Mouse (Mus musculus): Measurements from ENCODE around the gene Slc2a1. TPM values are rescaled to one million over a fixed set of nuclear protein-coding genes. Genes with fewer than 3 reads are reported as not detected.

Slc2a1 gene
- polyA plus RNA-seq, 1 experiment = 42.5 TPM

DNA sequence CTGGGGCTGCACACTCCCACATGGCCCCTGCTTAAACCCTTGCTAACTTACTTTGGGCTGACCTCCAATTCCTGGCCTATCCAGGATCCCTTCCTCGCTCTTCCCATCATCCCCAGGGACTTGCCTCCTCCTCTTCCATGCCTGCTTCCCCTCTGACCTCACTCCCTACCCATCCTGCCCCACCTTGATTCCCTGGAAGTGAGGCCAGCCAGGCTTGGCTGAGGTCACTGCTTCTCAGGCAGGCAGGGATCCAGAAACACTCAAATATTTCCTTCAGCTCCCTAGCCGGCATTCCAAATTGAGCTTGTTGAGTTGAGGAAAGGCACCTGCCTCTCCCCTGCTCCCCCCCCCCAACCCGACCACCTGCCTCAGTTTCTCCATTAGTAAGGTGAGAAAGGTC is 12.1 kb upstream of the Slc2a1 start:
- TF ChIP-seq CTCF (IDR thresholded peaks at IDR 0.05; ENCODE audit: borderline replicate concordance, control insufficient read depth, extremely low read depth, insufficient read depth, low read length, poor library complexity) = no peak
- TF ChIP-seq POLR2A (IDR thresholded peaks at IDR 0.05; ENCODE audit: control insufficient read depth, extremely low read depth, insufficient read depth, low read length, poor library complexity) = no peak
- WGBS = 87% methylated on average over 3 of the region's 3 CpGs
- no peaks in the 10 kb centered on the region for H3K36me3 ChIP-seq (ENCODE audit: control insufficient read depth, insufficient read depth, low read length)
- H3K27me3 ChIP-seq (ENCODE audit: control insufficient read depth, insufficient read depth, low read length) = no peaks in the 10 kb centered on the region
- DNase-seq = no peak
- no peak overlapping the region for H3K4me3 ChIP-seq (ENCODE audit: control insufficient read depth, insufficient read depth, low read length)
- H3K4me1 ChIP-seq (replicated peaks; ENCODE audit: control insufficient read depth, insufficient read depth, low read length) = no peaks in the 10 kb centered on the region
- H3K27ac ChIP-seq (ENCODE audit: control insufficient read depth, insufficient read depth, low read length) = no peak overlapping the region

DNA sequence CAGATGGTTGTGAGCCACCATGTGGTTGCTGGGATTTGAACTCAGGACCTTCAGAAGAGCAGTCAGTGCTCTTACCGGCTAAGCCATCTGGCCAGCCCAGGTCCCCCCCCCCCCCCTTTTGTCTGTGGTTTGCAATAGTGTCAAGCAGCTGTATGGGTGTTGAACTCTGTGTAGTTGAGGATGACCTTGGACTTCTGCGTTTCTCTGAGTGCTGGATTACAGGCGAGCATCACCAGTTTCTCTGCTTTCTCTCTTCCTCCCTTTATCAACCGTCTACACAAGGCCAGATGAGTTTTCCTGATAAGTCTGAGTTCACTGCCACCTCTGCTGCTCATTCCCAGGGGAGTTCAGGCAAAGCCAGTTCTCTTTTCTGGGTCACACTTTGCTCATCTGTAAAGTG is 11.1 kb upstream of the Slc2a1 start:
- Histone ChIP-seq H3K27me3 (ENCODE audit: control insufficient read depth, insufficient read depth, low read length) (no peaks in the 10 kb centered on the region), H3K4me1 (replicated peaks; ENCODE audit: control insufficient read depth, insufficient read depth, low read length) (no peaks in the 10 kb centered on the region), H3K27ac (ENCODE audit: control insufficient read depth, insufficient read depth, low read length) (no peak overlapping the region), H3K36me3 (ENCODE audit: control insufficient read depth, insufficient read depth, low read length) (no peaks in the 10 kb centered on the region), H3K4me3 (ENCODE audit: control insufficient read depth, insufficient read depth, low read length) (no peak overlapping the region)
- TF ChIP-seq CTCF (IDR thresholded peaks at IDR 0.05; ENCODE audit: borderline replicate concordance, control insufficient read depth, extremely low read depth, insufficient read depth, low read length, poor library complexity) = no peak
- TF ChIP-seq POLR2A (IDR thresholded peaks at IDR 0.05; ENCODE audit: control insufficient read depth, extremely low read depth, insufficient read depth, low read length, poor library complexity) = no peak
- 84% methylated on average over 4 of the region's 4 CpGs for WGBS
- no peak for DNase-seq

DNA sequence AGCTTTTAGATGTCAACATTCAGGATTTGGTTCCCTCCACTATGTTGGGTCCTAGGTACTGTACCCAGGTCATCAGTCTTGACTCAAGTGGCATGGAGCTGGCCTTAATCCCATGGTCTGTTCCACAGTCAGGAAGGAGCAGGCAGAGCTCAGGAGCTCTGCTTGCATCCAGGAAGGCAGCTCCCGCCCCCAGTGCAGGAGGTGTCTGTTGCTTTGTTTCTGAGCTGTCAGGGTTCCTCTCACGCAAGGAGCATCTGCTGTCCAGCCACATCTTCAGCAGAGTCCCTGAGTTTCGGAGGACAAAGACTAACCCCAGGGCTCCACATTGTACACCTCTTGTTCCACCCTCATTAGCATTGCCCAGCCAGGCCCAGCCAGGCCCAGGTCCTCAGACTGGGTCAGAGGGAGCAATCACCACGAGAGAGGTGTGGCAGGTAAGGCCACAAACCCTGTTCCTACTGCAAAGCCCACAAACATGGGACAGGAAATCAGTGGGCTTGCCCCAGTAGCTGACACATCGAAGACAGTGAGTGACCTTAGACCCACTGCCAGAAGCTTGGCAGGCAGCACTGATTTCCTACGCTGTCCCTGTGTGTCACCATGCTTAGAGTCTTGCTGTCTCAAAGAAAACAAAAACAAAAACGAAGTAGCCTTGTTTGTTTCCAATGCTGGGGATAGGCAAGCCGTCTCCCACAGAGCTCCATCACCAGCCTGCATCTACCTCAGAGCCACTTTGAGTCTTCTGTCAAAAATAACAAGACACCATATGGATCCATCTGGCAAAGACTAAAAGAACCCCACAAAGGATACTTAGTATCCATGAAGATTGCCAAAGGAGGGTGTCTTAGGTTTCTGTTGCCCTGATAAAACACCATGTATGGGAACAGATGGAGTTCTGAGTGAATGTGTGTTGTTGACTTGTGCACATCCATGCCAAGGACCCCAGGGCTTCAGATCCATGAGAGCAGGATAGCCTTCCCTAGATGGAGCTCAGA is 10.0 kb upstream of the Slc2a1 start:
- WGBS = 76% methylated on average over 8 of the region's 8 CpGs
- H3K27me3 ChIP-seq (ENCODE audit: control insufficient read depth, insufficient read depth, low read length) = no peaks in the 10 kb centered on the region
- H3K27ac ChIP-seq (ENCODE audit: control insufficient read depth, insufficient read depth, low read length) = no peak overlapping the region
- TF ChIP-seq CTCF (IDR thresholded peaks at IDR 0.05; ENCODE audit: borderline replicate concordance, control insufficient read depth, extremely low read depth, insufficient read depth, low read length, poor library complexity) (no peak), POLR2A (IDR thresholded peaks at IDR 0.05; ENCODE audit: control insufficient read depth, extremely low read depth, insufficient read depth, low read length, poor library complexity) (no peak)
- no peaks in the 10 kb centered on the region for H3K4me1 ChIP-seq (replicated peaks; ENCODE audit: control insufficient read depth, insufficient read depth, low read length)
- no peak for DNase-seq
- H3K4me3 ChIP-seq (ENCODE audit: control insufficient read depth, insufficient read depth, low read length) = no peak overlapping the region
- H3K36me3 ChIP-seq (ENCODE audit: control insufficient read depth, insufficient read depth, low read length) = no peaks in the 10 kb centered on the region

DNA sequence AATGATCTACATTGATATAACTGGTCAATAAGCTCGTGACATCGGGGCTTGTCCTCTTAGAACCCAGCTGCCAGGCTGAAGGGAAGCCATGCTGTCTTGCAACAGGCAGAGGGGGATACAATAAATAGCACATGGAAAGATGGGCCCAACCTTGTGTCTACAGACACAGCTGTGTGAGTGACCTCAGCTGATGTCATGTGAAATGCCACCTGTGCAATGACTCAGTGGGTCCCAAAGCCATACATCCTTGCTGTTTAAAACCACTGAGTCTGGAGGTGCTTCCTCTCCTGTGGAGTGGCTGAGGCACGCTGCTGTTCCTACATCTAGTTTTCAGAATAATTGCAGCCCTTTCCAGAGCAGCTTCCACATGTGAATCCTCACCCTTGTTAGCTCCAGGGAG is 7.1 kb upstream of the Slc2a1 start:
- Histone ChIP-seq H3K27ac (ENCODE audit: control insufficient read depth, insufficient read depth, low read length) (no peak overlapping the region), H3K36me3 (ENCODE audit: control insufficient read depth, insufficient read depth, low read length) (no peaks in the 10 kb centered on the region), H3K4me3 (ENCODE audit: control insufficient read depth, insufficient read depth, low read length) (no peak overlapping the region), H3K27me3 (ENCODE audit: control insufficient read depth, insufficient read depth, low read length) (no peaks in the 10 kb centered on the region), H3K4me1 (replicated peaks; ENCODE audit: control insufficient read depth, insufficient read depth, low read length) (peaks cover 11% of the 10 kb centered on the region)
- no peak for DNase-seq
- WGBS = 79% methylated on average over 3 of the region's 3 CpGs
- TF ChIP-seq POLR2A (IDR thresholded peaks at IDR 0.05; ENCODE audit: control insufficient read depth, extremely low read depth, insufficient read depth, low read length, poor library complexity) = no peak
- TF ChIP-seq CTCF (IDR thresholded peaks at IDR 0.05; ENCODE audit: borderline replicate concordance, control insufficient read depth, extremely low read depth, insufficient read depth, low read length, poor library complexity) = no peak

- WGBS = 95% methylated on average over 7 of the region's 7 CpGs
These were observed 6.0 kb upstream of the Slc2a1 start for GRCm38 (mm10) chr4:119102350-119103126.

GRCm38 (mm10) chr4:119104847-119105246 is 3.7 kb upstream of the Slc2a1 start:
- Histone ChIP-seq H3K36me3 (ENCODE audit: control insufficient read depth, insufficient read depth, low read length) (no peaks in the 10 kb centered on the region), H3K4me3 (ENCODE audit: control insufficient read depth, insufficient read depth, low read length) (no peak overlapping the region), H3K27me3 (ENCODE audit: control insufficient read depth, insufficient read depth, low read length) (no peaks in the 10 kb centered on the region), H3K4me1 (replicated peaks; ENCODE audit: control insufficient read depth, insufficient read depth, low read length) (peaks cover 19% of the 10 kb centered on the region), H3K27ac (ENCODE audit: control insufficient read depth, insufficient read depth, low read length) (no peak overlapping the region)
- no peak for DNase-seq
- 69% methylated on average over 4 of the region's 4 CpGs for WGBS
- TF ChIP-seq POLR2A (IDR thresholded peaks at IDR 0.05; ENCODE audit: control insufficient read depth, extremely low read depth, insufficient read depth, low read length, poor library complexity) (no peak), CTCF (IDR thresholded peaks at IDR 0.05; ENCODE audit: borderline replicate concordance, control insufficient read depth, extremely low read depth, insufficient read depth, low read length, poor library complexity) (no peak)

More at GRCm38 (mm10) chr4:119102350-119103126, 6.0 kb upstream of the Slc2a1 start:
- no peaks in the 10 kb centered on the region for H3K27me3 ChIP-seq (ENCODE audit: control insufficient read depth, insufficient read depth, low read length)
- no peak overlapping the region for H3K4me3 ChIP-seq (ENCODE audit: control insufficient read depth, insufficient read depth, low read length)
- DNase-seq = no peak
- TF ChIP-seq POLR2A (IDR thresholded peaks at IDR 0.05; ENCODE audit: control insufficient read depth, extremely low read depth, insufficient read depth, low read length, poor library complexity) (no peak), CTCF (IDR thresholded peaks at IDR 0.05; ENCODE audit: borderline replicate concordance, control insufficient read depth, extremely low read depth, insufficient read depth, low read length, poor library complexity) (no peak)
- H3K27ac ChIP-seq (ENCODE audit: control insufficient read depth, insufficient read depth, low read length) = no peak overlapping the region
- H3K36me3 ChIP-seq (ENCODE audit: control insufficient read depth, insufficient read depth, low read length) = no peaks in the 10 kb centered on the region
- H3K4me1 ChIP-seq (replicated peaks; ENCODE audit: control insufficient read depth, insufficient read depth, low read length) = peaks cover 11% of the 10 kb centered on the region
